Mouse (Mus musculus) heart, adult 2 months (tissue): ENCODE data around the gene Zzef1.

ENCODE experiments used
- CTCF ChIP-seq: fragments of 200-600 bp; IDR thresholded peaks from 2 replicates; pipeline ENCODE4 v1.8.1; 2022; ENCODE audit warnings: antibody characterized with exemption, mild to moderate bottlenecking, moderate library complexity
- EP300 ChIP-seq: fragments of 200-500 bp; IDR thresholded peaks from 2 replicates; pipeline ENCODE4 v1.6.1; 2011; ENCODE audit warnings: low read depth, low read length, control low read depth; ENCODE audit not compliant: insufficient read depth
- POLR2A ChIP-seq: fragments of 200-500 bp; IDR thresholded peaks from 2 replicates; pipeline ENCODE4 v1.6.1; 2011; ENCODE audit warnings: mild to moderate bottlenecking, low read depth, low read length, control low read depth; ENCODE audit not compliant: insufficient read depth

GRCm38 (mm10) chr11:72795149-72795454 is 924 bp upstream of the Zzef1 start:
- TF ChIP-seq CTCF = no peak
- TF ChIP-seq POLR2A = no peak
- TF ChIP-seq EP300 = no peak
